Mouse (Mus musculus): Measurements from ENCODE around the gene Olfr1471.
"Not testable (repeated sequence)": the region's sequence is repeated elsewhere in the genome, so short reads cannot be mapped to it uniquely, and the experiment has no call there.

The Olfr1471 gene

GRCm38 (mm10) chr19:13443109-13443508 is at the start of gene Olfr1471:
Gene Olfr1471 (plus strand): TSS chr19:13443409.
- DNase-seq (ENCODE audit: low read depth, low spot score) = not testable (repeated sequence)

GRCm38 (mm10) chr19:13407549-13407948 is 35.7 kb upstream of the Olfr1471 start, which contains the start of gene Olfr1469:
Gene Olfr1469 (plus strand): TSS chr19:13407849.
- DNase-seq (ENCODE audit: low read depth, low spot score) = no peak

GRCm38 (mm10) chr19:13455986-13456385 is 12.8 kb downstream of the Olfr1471 start, which contains the start of gene Olfr1472:
Gene Olfr1472 (minus strand): TSS chr19:13456086.
- no peak for DNase-seq (ENCODE audit: low read depth, low spot score)

GRCm38 (mm10) chr19:13469265-13469664 is 26.1 kb downstream of the Olfr1471 start, which contains the start of gene Olfr1474:
Gene Olfr1474 (plus strand): TSS chr19:13469565.
- not testable (repeated sequence) for DNase-seq (ENCODE audit: low read depth, low spot score)

GRCm38 (mm10) chr19:13480096-13480495 is 36.9 kb downstream of the Olfr1471 start, which contains the start of gene Olfr1475:
Gene Olfr1475 (minus strand): TSS chr19:13480196.
- no peak for DNase-seq (ENCODE audit: low read depth, low spot score)

GRCm38 (mm10) chr19:13500246-13500645 is 57.0 kb downstream of the Olfr1471 start, which contains the start of gene Olfr1477:
Gene Olfr1477 (plus strand): TSS chr19:13500546.
- DNase-seq (ENCODE audit: low read depth, low spot score) = no peak

All from retina, adult 2 months (tissue).